Mouse (Mus musculus) ES-E14 (cell line): ENCODE data around the gene Klhdc8a.

Experiments used
- CHD2 ChIP-seq: IDR thresholded peaks from 2 replicates; pipeline ENCODE4 v1.6.1; 2014; ENCODE audit warnings: mild to moderate bottlenecking, low read depth, low read length, inconsistent platforms
- HCFC1 ChIP-seq: IDR thresholded peaks from 2 replicates; pipeline ENCODE4 v1.6.1; 2012; ENCODE audit warnings: low read length, inconsistent platforms, borderline replicate concordance; ENCODE audit not compliant: insufficient read depth
- MAFK ChIP-seq: IDR thresholded peaks from 2 replicates; pipeline ENCODE4 v1.6.1; 2014; ENCODE audit warnings: mild to moderate bottlenecking, low read depth, low read length, inconsistent platforms; ENCODE audit not compliant: insufficient read depth
- ZC3H11A ChIP-seq: IDR thresholded peaks from 2 replicates; pipeline ENCODE4 v1.6.1; 2012; ENCODE audit warnings: low read depth, mild to moderate bottlenecking, inconsistent platforms, low read length, borderline replicate concordance
- ZNF384 ChIP-seq: IDR thresholded peaks from 2 replicates; pipeline ENCODE4 v1.6.1; 2012; ENCODE audit warnings: low read depth, low read length, inconsistent platforms

DNA sequence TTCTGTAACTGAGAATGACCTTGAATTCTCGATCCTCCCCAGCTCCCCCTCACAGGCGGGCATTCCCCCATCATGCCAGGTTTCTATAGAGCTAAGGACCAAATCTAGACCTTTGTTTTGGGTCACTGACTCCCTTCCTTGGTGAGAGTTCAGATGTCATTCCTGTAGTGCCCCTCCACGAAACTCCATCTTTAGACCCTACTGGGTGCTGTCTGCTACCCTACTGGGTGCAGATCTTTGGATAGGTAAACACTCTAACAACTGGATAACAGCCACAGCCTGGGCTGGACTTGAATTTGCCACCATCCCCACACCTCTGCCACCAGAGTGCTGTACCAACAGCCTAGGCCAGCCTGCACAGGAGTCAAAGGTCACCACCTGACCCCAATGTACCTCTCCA lies 44.1 kb downstream of the Klhdc8a start:
- TF ChIP-seq ZNF384: no peak
- TF ChIP-seq MAFK: no peak
- TF ChIP-seq HCFC1: no peak
- TF ChIP-seq ZC3H11A: no peak
- no peak for TF ChIP-seq CHD2
